8 mouse cellular contexts compared by ENCODE assay signal in the genomic region with DNA sequence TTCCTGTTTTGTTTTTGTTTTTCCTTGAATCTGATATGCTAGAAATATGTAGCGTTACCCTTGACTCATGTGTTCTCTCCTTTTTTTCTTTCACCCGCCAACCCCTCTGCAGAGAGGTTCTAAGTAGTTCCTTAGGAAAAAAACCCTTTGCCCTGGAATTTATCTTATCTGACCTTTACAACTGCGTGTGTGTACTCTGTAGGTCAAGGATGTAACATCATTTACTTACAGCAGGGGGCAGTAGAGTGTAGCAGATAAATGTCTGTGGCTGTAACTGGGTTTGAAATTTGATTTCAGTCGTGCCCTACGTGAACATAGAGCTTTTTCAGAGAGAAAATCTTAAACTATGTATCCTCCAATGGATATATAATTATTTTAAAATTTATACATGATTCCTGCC. TPM values are rescaled to one million over a fixed set of nuclear protein-coding genes. Genes with fewer than 3 reads are reported as not detected.
DNase-seq lines count a peak whose midpoint lies in the region; ATAC-seq and TF ChIP-seq lines count a peak whose summit lies in the region.

No protein-coding gene starts in this region.

- H3K36me3 ChIP-seq in embryonic facial prominence, embryonic 11.5 days (replicated peaks; ENCODE audit: control insufficient read depth, insufficient read depth, low read depth, low read length), result no peaks in the 10 kb centered on the region
- no peaks in the 10 kb centered on the region for H3K36me3 ChIP-seq in embryonic facial prominence, embryonic 10.5 days (replicated peaks)
- no peaks in the 10 kb centered on the region for H3K36me3 ChIP-seq in midbrain, embryonic 14.5 days (ENCODE audit: control insufficient read depth, insufficient read depth, low read length)
- H3K36me3 ChIP-seq in midbrain, embryonic 16.5 days (ENCODE audit: control insufficient read depth, insufficient read depth, low read length), result no peaks in the 10 kb centered on the region
- H3K36me3 ChIP-seq in stomach, postnatal 0 days (ENCODE audit: control insufficient read depth, insufficient read depth, low read length), result no peaks in the 10 kb centered on the region

- DNase-seq in embryonic facial prominence, embryonic 11.5 days (ENCODE audit: low spot score), result peak; percentile 75
- DNase-seq in embryonic facial prominence, embryonic 10.5 days (ENCODE audit: low spot score), result no peak
- DNase-seq in midbrain, embryonic 14.5 days, result peak; percentile 82
- DNase-seq in c-Kit-positive CD71-positive TER-119-negative erythroid progenitor cells, embryonic 14.5 days (ENCODE audit: low read depth), result peak; percentile 47
- peak; percentile 19 to 26 for DNase-seq in layer of hippocampus, postnatal 10 days (ENCODE audit: low spot score in 2 of 2)
- DNase-seq in stomach, postnatal 0 days (ENCODE audit: low spot score), result no peak
- no peak for DNase-seq in urinary bladder, postnatal 10 days (ENCODE audit: low spot score)

- no peak overlapping the region for H3K4me2 ChIP-seq in embryonic facial prominence, embryonic 11.5 days (ENCODE audit: low read depth, low read length)
- no peak overlapping the region for H3K4me2 ChIP-seq in midbrain, embryonic 14.5 days (ENCODE audit: low read length)
- no peak overlapping the region for H3K4me2 ChIP-seq in midbrain, embryonic 16.5 days (ENCODE audit: low read length)
- no peak overlapping the region for H3K4me2 ChIP-seq in stomach, postnatal 0 days (replicated peaks; ENCODE audit: low read depth)

- H3K4me3 ChIP-seq in embryonic facial prominence, embryonic 11.5 days (ENCODE audit: low read depth, low read length), result no peak overlapping the region
- H3K4me3 ChIP-seq in embryonic facial prominence, embryonic 10.5 days, result no peak overlapping the region
- H3K4me3 ChIP-seq in midbrain, embryonic 14.5 days (replicated peaks; ENCODE audit: low read depth, low read length), result no peak overlapping the region
- H3K4me3 ChIP-seq in midbrain, embryonic 16.5 days (ENCODE audit: low read depth, low read length), result no peak overlapping the region
- H3K4me3 ChIP-seq in stomach, postnatal 0 days (ENCODE audit: low read depth, low read length), result no peak overlapping the region

- H3K27ac ChIP-seq in embryonic facial prominence, embryonic 11.5 days (replicated peaks; ENCODE audit: low read depth, low read length), result no peak overlapping the region
- no peak overlapping the region for H3K27ac ChIP-seq in embryonic facial prominence, embryonic 10.5 days (replicated peaks)
- H3K27ac ChIP-seq in midbrain, embryonic 14.5 days (replicated peaks; ENCODE audit: low read depth, low read length), result no peak overlapping the region
- no peak overlapping the region for H3K27ac ChIP-seq in midbrain, embryonic 16.5 days (ENCODE audit: low read length)
- no peak overlapping the region for H3K27ac ChIP-seq in stomach, postnatal 0 days (replicated peaks)

- no peaks in the 10 kb centered on the region for H3K4me1 ChIP-seq in embryonic facial prominence, embryonic 11.5 days (ENCODE audit: control insufficient read depth, insufficient read depth, low read length)
- no peaks in the 10 kb centered on the region for H3K4me1 ChIP-seq in embryonic facial prominence, embryonic 10.5 days
- no peaks in the 10 kb centered on the region for H3K4me1 ChIP-seq in midbrain, embryonic 14.5 days (ENCODE audit: control insufficient read depth, insufficient read depth, low read length)
- no peaks in the 10 kb centered on the region for H3K4me1 ChIP-seq in midbrain, embryonic 16.5 days (ENCODE audit: control insufficient read depth, insufficient read depth, low read length)
- H3K4me1 ChIP-seq in stomach, postnatal 0 days (replicated peaks; ENCODE audit: control insufficient read depth, insufficient read depth), result no peaks in the 10 kb centered on the region

- peak; percentile 87 for TF ChIP-seq CTCF in stomach, postnatal 0 days (IDR thresholded peaks at IDR 0.05; ENCODE audit: low read depth)

- no peak overlapping the region for H3K9ac ChIP-seq in embryonic facial prominence, embryonic 11.5 days (replicated peaks; ENCODE audit: low read length)
- no peak overlapping the region for H3K9ac ChIP-seq in midbrain, embryonic 14.5 days (replicated peaks; ENCODE audit: low read length)
- H3K9ac ChIP-seq in midbrain, embryonic 16.5 days (ENCODE audit: low read depth, low read length), result no peak overlapping the region
- no peak overlapping the region for H3K9ac ChIP-seq in stomach, postnatal 0 days (ENCODE audit: low read length)

- WGBS in embryonic facial prominence, embryonic 11.5 days, result 32% methylated on average over 5 of the region's 5 CpGs
- 36% methylated on average over 5 of the region's 5 CpGs for WGBS in embryonic facial prominence, embryonic 10.5 days
- 35% methylated on average over 5 of the region's 5 CpGs for WGBS in midbrain, embryonic 14.5 days
- 30% methylated on average over 5 of the region's 5 CpGs for WGBS in midbrain, embryonic 16.5 days
- WGBS in stomach, postnatal 0 days, result 23% methylated on average over 5 of the region's 5 CpGs

- H3K9me3 ChIP-seq in embryonic facial prominence, embryonic 11.5 days (replicated peaks; ENCODE audit: control insufficient read depth, low read length), result no peaks in the 10 kb centered on the region
- H3K9me3 ChIP-seq in embryonic facial prominence, embryonic 10.5 days, result no peaks in the 10 kb centered on the region
- no peaks in the 10 kb centered on the region for H3K9me3 ChIP-seq in midbrain, embryonic 14.5 days (ENCODE audit: control insufficient read depth, low read length)
- H3K9me3 ChIP-seq in midbrain, embryonic 16.5 days (replicated peaks; ENCODE audit: control insufficient read depth, low read length, poor library complexity, severe bottlenecking), result no peaks in the 10 kb centered on the region
- no peaks in the 10 kb centered on the region for H3K9me3 ChIP-seq in stomach, postnatal 0 days (ENCODE audit: control insufficient read depth, low read length)

- TF ChIP-seq EP300 in stomach, postnatal 0 days (optimal IDR thresholded peaks at IDR 0.05), result no peak

- no peaks in the 10 kb centered on the region for H3K27me3 ChIP-seq in embryonic facial prominence, embryonic 11.5 days (ENCODE audit: control insufficient read depth, insufficient read depth, low read length)
- H3K27me3 ChIP-seq in embryonic facial prominence, embryonic 10.5 days (replicated peaks; ENCODE audit: low read depth, poor library complexity, severe bottlenecking), result no peaks in the 10 kb centered on the region
- H3K27me3 ChIP-seq in midbrain, embryonic 14.5 days (ENCODE audit: control insufficient read depth, insufficient read depth, low read length), result no peaks in the 10 kb centered on the region
- H3K27me3 ChIP-seq in midbrain, embryonic 16.5 days (ENCODE audit: control insufficient read depth, insufficient read depth, low read depth, low read length), result no peaks in the 10 kb centered on the region
- no peaks in the 10 kb centered on the region for H3K27me3 ChIP-seq in stomach, postnatal 0 days (ENCODE audit: control insufficient read depth, insufficient read depth, low read length)

- ATAC-seq in embryonic facial prominence, embryonic 11.5 days (replicated peaks; ENCODE audit: insufficient number of reproducible peaks, low FRiP score, low TSS enrichment, low read depth), result no peak
- ATAC-seq in midbrain, embryonic 14.5 days (ENCODE audit: low FRiP score, low TSS enrichment), result no peak
- no peak for ATAC-seq in midbrain, embryonic 16.5 days
- peak; percentile 62 for ATAC-seq in stomach, postnatal 0 days (ENCODE audit: low FRiP score, low TSS enrichment)

RNA-seq across cellular contexts. Expression of gene Ern2, which starts 13.3 kb away (rescaled TPM):
- not detected in 2 replicates for polyA plus RNA-seq in embryonic facial prominence, embryonic 11.5 days (2014; fragmentation: Nextera tagmentation; extraction: Ambion mirVana)
- polyA plus RNA-seq in embryonic facial prominence, embryonic 10.5 days (2016; fragmentation: Nextera tagmentation; extraction: Ambion mirVana), result 0.05 TPM in 2 replicates
- 1.1 and 1.6 TPM in 2 replicates for polyA plus RNA-seq in midbrain, embryonic 14.5 days (2014; fragmentation: Nextera tagmentation; extraction: Ambion mirVana)
- 1.7 and 2.2 TPM in 2 replicates for polyA plus RNA-seq in midbrain, embryonic 16.5 days (2015; fragmentation: Nextera tagmentation; extraction: Ambion mirVana)
- 1 to 10 TPM in 1 of 2 experiments, under 1 TPM in 1; 0.89 to 1.2 TPM for total RNA-seq in layer of hippocampus, postnatal 10 days (2021)
- polyA plus RNA-seq in stomach, postnatal 0 days (2015; fragmentation: Nextera tagmentation; extraction: Ambion mirVana), result 33.5 and 37.3 TPM in 2 replicates

RNA-seq across cellular contexts. Expression of gene Chp2, which starts 20.0 kb away (rescaled TPM):
- not detected in 2 replicates for polyA plus RNA-seq in embryonic facial prominence, embryonic 11.5 days (2014; fragmentation: Nextera tagmentation; extraction: Ambion mirVana)
- polyA plus RNA-seq in embryonic facial prominence, embryonic 10.5 days (2016; fragmentation: Nextera tagmentation; extraction: Ambion mirVana), result not detected in 2 replicates
- polyA plus RNA-seq in midbrain, embryonic 14.5 days (2014; fragmentation: Nextera tagmentation; extraction: Ambion mirVana), result 0.59 and 1.3 TPM in 2 replicates
- 0.89 and 1.0 TPM in 2 replicates for polyA plus RNA-seq in midbrain, embryonic 16.5 days (2015; fragmentation: Nextera tagmentation; extraction: Ambion mirVana)
- total RNA-seq in layer of hippocampus, postnatal 10 days (2021), result 1 to 10 TPM; 3.0 to 3.6 TPM
- polyA plus RNA-seq in stomach, postnatal 0 days (2015; fragmentation: Nextera tagmentation; extraction: Ambion mirVana), result 1.1 and 1.7 TPM in 2 replicates

RNA-seq across cellular contexts. Expression of gene Plk1, which starts 40.1 kb away (rescaled TPM):
- polyA plus RNA-seq in embryonic facial prominence, embryonic 11.5 days (2014; fragmentation: Nextera tagmentation; extraction: Ambion mirVana), result 119 and 121 TPM in 2 replicates
- 230 and 244 TPM in 2 replicates for polyA plus RNA-seq in embryonic facial prominence, embryonic 10.5 days (2016; fragmentation: Nextera tagmentation; extraction: Ambion mirVana)
- 12.7 and 21.4 TPM in 2 replicates for polyA plus RNA-seq in midbrain, embryonic 14.5 days (2014; fragmentation: Nextera tagmentation; extraction: Ambion mirVana)
- 11.9 and 15.1 TPM in 2 replicates for polyA plus RNA-seq in midbrain, embryonic 16.5 days (2015; fragmentation: Nextera tagmentation; extraction: Ambion mirVana)
- 1 to 10 TPM; 4.8 to 5.4 TPM for total RNA-seq in layer of hippocampus, postnatal 10 days (2021)
- 20.5 and 26.9 TPM in 2 replicates for polyA plus RNA-seq in stomach, postnatal 0 days (2015; fragmentation: Nextera tagmentation; extraction: Ambion mirVana)

Comparison
In these comparisons a context has a peak if more than half of its experiments do, and no peak if none do; other contexts are left out.
1. DNase-seq: peak in embryonic facial prominence, embryonic 11.5 days (single experiment), midbrain, embryonic 14.5 days (single experiment), c-Kit-positive CD71-positive TER-119-negative erythroid progenitor cells, embryonic 14.5 days (single experiment) and layer of hippocampus, postnatal 10 days (2 of 2); none in embryonic facial prominence, embryonic 10.5 days (single experiment), stomach, postnatal 0 days (single experiment) and urinary bladder, postnatal 10 days (single experiment).
2. RNA of gene Ern2, which starts 13.3 kb away (polyA plus RNA-seq): 33.5 to 37.3 TPM in stomach, postnatal 0 days; 1.7 to 2.2 TPM in midbrain, embryonic 16.5 days, 1.1 to 1.6 TPM in midbrain, embryonic 14.5 days, 0.05 TPM in embryonic facial prominence, embryonic 10.5 days and not detected in embryonic facial prominence, embryonic 11.5 days; every median in the first group is over 10 times any median in the second.